Mouse (Mus musculus) kidney, postnatal 14 days (tissue): ENCODE results near the gene Gm15013.
A peak's percentile ranks its signal among the peaks of the same experiment; 100 is the strongest.
"Not testable (repeated sequence)": the region's sequence is repeated elsewhere in the genome, so short reads cannot be mapped to it uniquely, and the experiment has no call there.

Source experiments
- DNase-seq: peaks from one replicate; pipeline ENCODE4 v3.0.0; 2022; ENCODE audit warnings: mixed read lengths

The Gm15013 gene

DNA sequence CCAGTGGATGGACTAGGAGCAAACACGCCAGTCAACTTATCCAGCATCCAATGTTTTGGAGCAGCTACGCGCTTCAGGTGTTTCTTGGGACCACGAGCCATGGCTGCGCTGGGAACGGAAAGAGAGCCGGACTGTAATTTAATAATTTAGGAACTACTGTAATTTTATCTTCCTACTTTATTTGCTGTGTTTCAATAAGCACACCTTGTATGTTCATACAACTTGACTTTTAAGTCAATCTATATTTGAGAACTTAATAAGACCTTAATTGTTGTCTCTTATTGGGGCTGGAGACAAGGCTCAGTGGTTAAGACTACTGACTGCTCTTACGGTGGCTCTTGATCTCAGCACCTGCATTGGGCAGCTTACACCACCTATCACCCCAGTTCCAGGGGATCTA lies at the start of gene Gm15013:
Gene Gm15013, minus strand, starts transcription at position 101 of the 400 bp plus-strand sequence.
- DNase-seq = no peak

DNA sequence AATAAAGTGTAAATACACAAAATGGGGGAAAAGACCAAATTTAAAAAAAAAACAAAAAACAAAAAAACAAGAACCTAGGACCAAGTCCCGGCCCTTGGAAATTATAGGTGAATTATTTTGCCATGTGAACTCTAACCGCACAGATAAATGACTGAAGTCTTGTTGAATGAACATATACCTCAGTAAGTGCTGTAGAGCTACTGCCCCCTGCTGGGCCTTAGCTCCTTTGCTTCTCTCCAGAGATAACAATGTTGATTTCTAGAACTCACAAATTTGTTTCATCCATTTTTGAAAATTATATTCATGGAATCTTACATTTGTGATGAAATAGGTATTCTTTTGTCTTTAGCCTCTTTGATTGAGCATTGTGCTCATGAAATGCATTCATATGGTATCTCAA lies 48.3 kb upstream of the Gm15013 start:
- DNase-seq = peak; percentile 13

GRCm38 (mm10) chrX:139758634-139759033 lies 44.4 kb upstream of the Gm15013 start:
- DNase-seq = not testable (repeated sequence)

GRCm38 (mm10) chrX:139751855-139752254 lies 37.6 kb upstream of the Gm15013 start:
- DNase-seq = peak; percentile 31

DNA sequence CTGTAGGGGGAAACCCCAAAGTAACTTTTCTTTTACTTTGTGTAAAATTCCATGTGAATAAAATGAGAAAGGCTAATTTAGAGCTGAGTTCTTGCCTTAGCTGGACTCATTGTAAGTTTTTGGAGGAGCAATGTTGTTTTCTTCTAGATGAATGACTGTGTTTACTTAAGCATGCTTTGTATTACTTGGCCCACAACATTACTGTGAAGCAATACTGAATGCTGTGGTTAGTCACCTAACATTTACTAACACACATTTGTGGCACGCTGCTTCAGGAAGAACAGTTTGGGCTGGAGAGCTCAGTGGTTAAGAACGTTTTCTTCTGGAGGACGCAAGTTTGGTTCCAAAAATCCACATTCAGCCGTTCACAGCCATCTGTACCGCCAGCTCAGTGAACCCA lies 22.8 kb upstream of the Gm15013 start:
- DNase-seq = no peak

DNA sequence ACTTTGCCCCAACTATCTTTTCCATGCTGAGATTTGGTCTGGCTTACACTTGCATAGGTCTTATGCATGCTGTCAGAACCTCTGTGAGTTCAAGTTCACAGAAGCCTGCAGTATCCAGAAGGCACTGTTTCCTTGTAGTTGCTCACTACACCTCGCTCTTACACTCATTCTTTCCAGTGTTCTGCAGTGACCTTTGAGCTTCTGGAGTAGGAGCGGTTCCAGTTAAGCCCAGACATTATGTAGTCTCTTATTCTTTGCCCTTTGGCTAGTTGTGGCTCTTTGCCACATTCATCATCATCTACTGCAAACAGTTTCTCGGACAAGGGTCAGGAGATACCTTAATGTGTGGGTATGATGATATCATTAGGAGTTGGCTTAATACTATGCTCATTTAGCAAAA lies 16.3 kb upstream of the Gm15013 start:
- peak; percentile 13 for DNase-seq

GRCm38 (mm10) chrX:139722350-139722749 lies 8.1 kb upstream of the Gm15013 start:
- no peak for DNase-seq

- DNase-seq = peak; percentile 88
Measured at GRCm38 (mm10) chrX:139684775-139685695, 29.2 kb downstream of the Gm15013 start, which contains the start of gene Tbc1d8b. Gene Tbc1d8b, plus strand, starts transcription at chrX:139684996.

DNA sequence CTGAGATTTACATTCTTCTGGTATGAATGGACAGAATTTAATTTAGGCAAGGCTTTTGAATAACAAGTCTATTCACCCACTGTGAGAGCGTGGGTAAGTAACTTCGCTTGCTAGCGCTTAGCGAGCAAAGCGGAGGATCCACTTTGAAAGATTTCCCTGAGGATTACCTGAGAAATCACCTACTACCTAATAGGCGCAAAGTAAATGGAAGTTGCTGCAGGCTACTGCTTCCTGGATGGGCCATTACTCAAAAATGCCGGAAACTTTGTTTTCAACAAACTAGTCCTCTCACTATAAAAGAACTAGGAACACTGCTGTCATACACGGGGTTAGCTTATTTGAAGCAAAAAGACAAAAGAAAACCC lies 29.9 kb downstream of the Gm15013 start:
- no peak for DNase-seq

- DNase-seq = no peak
Measured at GRCm38 (mm10) chrX:139665829-139666228, 48.5 kb downstream of the Gm15013 start.
